Mouse (Mus musculus) brain, embryonic 14.5 days (tissue): ENCODE measurements around the gene Iqsec1.

Experiments
- CTCF ChIP-seq: fragments of 200-500 bp; IDR thresholded peaks from 2 replicates; pipeline ENCODE4 v1.5.1; 2012; ENCODE audit warnings: inconsistent platforms, mild to moderate bottlenecking, moderate library complexity, borderline replicate concordance; ENCODE audit not compliant: insufficient read depth, insufficient read length; ENCODE audit errors: extremely low read depth
- POLR2A ChIP-seq: fragments of 200-500 bp; IDR thresholded peaks from 2 replicates; pipeline ENCODE4 v1.6.1; 2012; ENCODE audit warnings: mild to moderate bottlenecking, inconsistent platforms, borderline replicate concordance; ENCODE audit not compliant: poor library complexity, insufficient read depth, insufficient read length, severe bottlenecking; ENCODE audit errors: extremely low read depth

- no peak for TF ChIP-seq CTCF
- no peak for TF ChIP-seq POLR2A
Observed at GRCm38 (mm10) chr6:90703782-90704181, 284.7 kb downstream of the Iqsec1 start.
